Mouse (Mus musculus) cerebellum, postnatal 25 days (tissue): Measurements from ENCODE around the gene Ucn2.

ENCODE experiments used
- DNase-seq, 2 experiments: peaks; one replicate each; pipeline ENCODE4 v3.0.0; 2021; ENCODE audit warnings: mixed read lengths in 2 of 2

The Ucn2 gene

GRCm38 (mm10) chr9:108992620-108993361 is 7.0 kb downstream of the Ucn2 start:
- no peak for DNase-seq

- no peak for DNase-seq
Observed at GRCm38 (mm10) chr9:108996411-108996810, 10.6 kb downstream of the Ucn2 start.

DNA sequence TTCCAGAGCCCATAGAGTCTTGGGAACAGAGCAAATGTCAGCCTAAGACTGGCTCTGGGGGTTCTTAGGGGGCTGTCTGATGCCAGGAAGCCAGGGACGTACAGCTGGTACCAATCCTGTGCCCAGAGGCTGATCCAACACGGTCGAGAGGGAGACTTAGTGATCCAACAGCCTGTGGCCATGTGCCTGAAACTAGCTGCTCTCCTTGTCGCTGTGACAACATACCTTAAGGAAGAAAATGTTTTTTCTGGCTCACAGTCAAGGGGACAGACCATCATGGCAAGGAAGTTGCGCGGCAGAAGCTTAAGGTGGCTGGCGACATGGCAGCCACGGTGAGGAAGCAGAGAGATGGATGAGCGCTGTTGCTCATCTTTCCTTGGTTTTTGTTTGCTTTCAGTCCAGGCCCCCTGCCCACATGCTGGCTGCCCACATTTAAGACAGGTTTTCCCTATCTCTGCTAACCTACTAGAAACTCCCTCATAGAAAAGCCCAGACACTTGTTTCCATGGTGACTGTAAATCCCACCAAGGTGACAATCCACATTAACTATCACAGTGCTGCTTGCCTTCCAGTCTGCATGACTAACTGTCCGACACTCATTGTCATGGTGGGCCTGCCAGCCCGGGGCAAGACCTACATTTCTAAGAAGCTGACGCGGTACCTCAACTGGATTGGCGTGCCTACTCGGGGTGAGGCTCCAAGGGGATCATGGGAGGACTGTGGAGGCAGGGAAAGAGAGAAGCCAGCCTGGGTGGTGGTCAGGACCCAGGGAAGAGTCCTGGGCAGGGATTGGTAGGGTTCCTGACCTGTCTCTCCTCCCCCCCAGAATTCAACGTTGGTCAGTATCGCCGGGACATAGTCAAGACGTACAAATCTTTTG is 12.7 kb downstream of the Ucn2 start:
- DNase-seq = no peak

GRCm38 (mm10) chr9:108999167-108999526 is 13.3 kb downstream of the Ucn2 start:
- peak; percentile 58 to 79 for DNase-seq

- peak; percentile 69 to 79 for DNase-seq
Observed at GRCm38 (mm10) chr9:109000726-109001125, 14.9 kb downstream of the Ucn2 start.

DNA sequence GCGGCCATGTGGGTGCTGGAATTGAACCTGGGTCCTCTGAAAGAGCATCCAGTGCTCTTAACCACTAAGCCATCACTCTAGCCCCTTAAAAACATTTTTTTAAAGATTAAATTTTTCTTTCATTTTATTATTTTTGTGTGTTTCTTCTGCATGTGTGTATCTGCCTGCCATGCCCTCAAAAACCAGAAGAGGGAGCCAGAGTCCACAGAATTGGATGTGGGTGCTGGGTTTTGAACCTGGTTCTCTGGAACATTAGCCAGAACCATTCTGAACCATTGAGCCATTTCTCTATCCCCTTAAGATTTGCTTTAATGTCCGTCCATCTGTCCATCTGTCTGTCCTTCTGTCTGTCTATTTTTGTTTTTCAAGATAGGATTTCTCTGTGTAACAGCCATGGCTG is 17.4 kb downstream of the Ucn2 start:
- peak; percentile 52 to 63 for DNase-seq

- no peak for DNase-seq
Observed at GRCm38 (mm10) chr9:109007025-109007780, 21.4 kb downstream of the Ucn2 start.

- DNase-seq = no peak
Observed at GRCm38 (mm10) chr9:109008081-109008480, 22.3 kb downstream of the Ucn2 start.

GRCm38 (mm10) chr9:109008994-109009635 is 23.3 kb downstream of the Ucn2 start:
- DNase-seq = no peak

- no peak for DNase-seq
Observed at GRCm38 (mm10) chr9:109009636-109010315, 24.0 kb downstream of the Ucn2 start.

DNA sequence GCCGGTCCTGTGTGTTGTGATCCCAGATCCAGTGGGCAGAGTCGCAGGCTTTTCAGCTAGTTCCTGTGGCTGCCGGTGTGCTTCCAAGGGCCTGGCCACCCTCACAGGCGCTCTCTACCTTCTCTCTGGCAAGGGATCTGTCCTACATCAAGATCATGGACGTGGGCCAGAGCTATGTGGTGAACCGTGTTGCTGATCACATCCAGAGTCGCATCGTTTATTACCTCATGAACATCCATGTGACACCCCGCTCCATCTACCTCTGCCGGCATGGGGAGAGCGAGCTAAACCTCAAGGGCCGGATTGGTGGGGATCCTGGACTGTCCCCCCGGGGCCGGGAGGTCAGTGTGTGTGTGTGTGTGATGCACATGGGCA is 24.5 kb downstream of the Ucn2 start:
- DNase-seq = no peak

- no peak for DNase-seq
Observed at GRCm38 (mm10) chr9:109015397-109015796, 29.6 kb downstream of the Ucn2 start.

- DNase-seq = no peak
Observed at GRCm38 (mm10) chr9:109016973-109017604, 31.3 kb downstream of the Ucn2 start.

- no peak for DNase-seq
Observed at GRCm38 (mm10) chr9:109021428-109021827, 35.6 kb downstream of the Ucn2 start.

DNA sequence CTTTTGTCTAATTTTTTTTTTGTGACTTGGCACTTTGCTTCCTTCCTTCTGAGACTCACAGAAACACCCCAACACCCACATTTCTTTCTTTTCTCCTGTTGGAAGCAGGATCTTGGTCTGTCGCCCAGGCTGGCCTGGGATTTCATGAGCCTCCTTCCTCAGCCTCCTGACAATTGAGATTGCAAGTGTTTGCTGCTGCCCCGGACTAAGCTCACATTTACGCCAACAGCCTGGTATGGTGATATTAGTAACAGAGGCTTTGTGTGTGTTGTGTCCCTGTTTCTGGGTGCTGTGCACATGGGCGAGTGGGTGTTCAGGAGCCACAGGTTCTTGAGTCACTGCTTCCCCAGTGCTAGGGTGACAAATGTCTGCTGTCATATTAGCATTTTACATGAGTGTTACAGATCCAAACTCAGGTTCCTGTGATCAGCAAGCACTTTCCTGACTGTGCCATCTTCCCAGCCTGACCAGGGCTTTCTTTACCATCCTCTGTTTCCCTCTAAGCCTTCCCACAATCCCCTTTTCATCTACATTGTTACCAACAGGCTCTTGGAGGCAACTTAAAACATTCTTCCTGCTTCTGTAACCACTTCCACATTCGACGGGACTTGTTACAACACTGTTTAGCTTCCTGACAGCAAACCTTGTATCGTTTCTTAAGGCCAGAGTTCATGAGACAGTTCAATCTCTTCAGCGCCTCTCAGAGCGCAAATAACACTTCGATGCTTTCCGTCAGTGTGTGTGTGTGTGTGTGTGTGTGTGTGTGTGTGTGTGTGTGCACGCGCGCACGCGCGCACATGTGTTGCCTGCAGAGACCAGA is 37.3 kb downstream of the Ucn2 start:
- no peak for DNase-seq

- DNase-seq = no peak
Observed at GRCm38 (mm10) chr9:109027521-109027920, 41.7 kb downstream of the Ucn2 start.

- no peak for DNase-seq
Observed at GRCm38 (mm10) chr9:109028421-109028820, 42.6 kb downstream of the Ucn2 start.

DNA sequence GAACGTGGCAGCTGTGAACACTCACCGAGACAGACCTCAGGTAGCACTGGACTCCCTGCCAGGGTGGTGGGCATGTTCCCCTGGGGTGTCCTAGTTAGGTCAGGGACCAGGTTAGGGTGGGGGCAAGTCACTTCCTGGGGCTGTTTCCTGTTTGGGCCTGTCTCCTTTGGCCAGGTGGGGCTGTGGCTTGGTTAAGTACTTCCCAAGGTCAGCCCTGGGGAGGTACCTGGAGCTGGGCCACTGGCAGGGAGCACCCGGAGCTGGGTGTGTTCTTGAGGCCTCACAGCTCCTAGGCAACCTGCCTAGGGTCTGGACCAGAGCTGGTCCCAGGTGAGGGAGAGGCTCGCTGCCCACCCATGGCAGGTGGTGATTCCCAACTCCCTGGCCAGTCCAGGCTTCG is 43.1 kb downstream of the Ucn2 start:
- DNase-seq = no peak

GRCm38 (mm10) chr9:109030312-109030711 is 44.5 kb downstream of the Ucn2 start:
- DNase-seq = no peak

GRCm38 (mm10) chr9:109031001-109031400 is 45.2 kb downstream of the Ucn2 start:
- DNase-seq = no peak

GRCm38 (mm10) chr9:109031686-109032085 is 45.9 kb downstream of the Ucn2 start:
- no peak for DNase-seq
